Mouse (Mus musculus) urinary bladder, adult 18-20 months (tissue): ENCODE measurements around the gene Faim2.

ENCODE experiments used
- DNase-seq, 2 experiments: peaks; one replicate each; pipeline ENCODE4 v3.0.0; 2022; ENCODE audit warnings: low spot score in 2 of 2, mixed read lengths in 2 of 2

Gene Faim2

GRCm38 (mm10) chr15:99509840-99510239 lies 18.1 kb downstream of the Faim2 start:
- no peak for DNase-seq

DNA sequence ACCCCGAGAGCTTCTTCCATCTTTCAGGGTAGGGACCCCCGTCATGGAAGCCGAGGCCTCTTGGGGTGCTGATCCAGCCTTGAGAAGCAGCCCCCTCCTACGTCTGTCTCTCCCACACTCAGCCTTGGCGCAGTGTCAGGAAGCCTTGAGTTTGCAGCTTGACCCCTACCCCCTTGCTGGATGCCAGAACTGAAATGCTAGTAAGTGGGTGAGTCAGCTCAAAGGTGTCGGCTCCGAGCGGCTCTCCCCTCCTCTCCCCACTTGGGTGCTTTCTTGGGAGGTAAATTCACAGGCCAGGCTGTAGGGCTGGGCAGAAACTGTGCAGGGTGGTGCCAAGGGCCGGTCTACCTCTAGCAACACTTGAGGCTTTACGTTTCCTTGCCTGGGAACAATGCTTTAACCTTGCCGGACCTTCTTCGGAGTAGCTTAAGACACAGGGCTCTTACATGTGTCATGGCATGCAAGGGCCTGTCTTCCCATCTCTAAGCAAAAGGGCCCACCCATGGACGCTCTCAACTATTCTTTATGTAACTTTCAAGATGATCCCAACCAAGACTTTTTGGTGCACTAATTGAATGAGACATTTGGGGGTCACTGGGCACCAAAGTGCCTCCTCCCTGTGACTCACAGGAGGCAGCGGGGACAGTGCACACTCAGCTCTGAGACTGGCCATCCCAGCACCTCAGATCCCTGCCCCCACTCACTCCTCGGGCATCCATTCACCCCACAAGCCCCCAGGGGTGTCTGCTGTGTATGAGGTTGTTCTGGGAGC lies 22.5 kb downstream of the Faim2 start:
- no peak for DNase-seq

GRCm38 (mm10) chr15:99503256-99503655 lies 24.7 kb downstream of the Faim2 start:
- DNase-seq: no peak

- no peak for DNase-seq
These were observed 25.6 kb downstream of the Faim2 start for GRCm38 (mm10) chr15:99502311-99502831.

GRCm38 (mm10) chr15:99501292-99502260 lies 26.4 kb downstream of the Faim2 start:
- no peak for DNase-seq

DNA sequence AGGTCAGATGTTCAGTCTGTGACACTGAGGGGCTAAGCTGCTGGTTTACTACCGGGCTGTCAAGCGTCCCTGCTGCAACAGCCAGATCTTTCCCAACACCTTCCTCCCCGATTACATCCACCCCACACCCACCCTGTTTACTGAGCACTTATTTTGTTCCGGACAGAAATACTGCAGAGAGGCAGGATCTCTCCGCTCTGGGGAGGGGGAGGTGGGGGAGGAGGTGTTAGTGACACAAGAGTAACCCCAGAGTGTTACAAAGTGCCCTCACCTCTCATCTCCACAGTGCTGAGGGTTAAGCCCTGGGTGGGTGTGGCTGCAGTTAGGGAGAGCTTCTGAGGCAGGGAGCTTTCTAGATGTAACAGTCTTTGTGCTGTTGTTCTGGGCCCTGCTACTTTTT lies 27.6 kb downstream of the Faim2 start:
- DNase-seq: no peak

- no peak for DNase-seq
These were observed 28.2 kb downstream of the Faim2 start for GRCm38 (mm10) chr15:99499726-99500125.

GRCm38 (mm10) chr15:99498781-99499180 lies 29.2 kb downstream of the Faim2 start:
- DNase-seq: peak; percentile 35 to 45

- no peak for DNase-seq
These were observed 29.6 kb downstream of the Faim2 start for GRCm38 (mm10) chr15:99498356-99498755.

GRCm38 (mm10) chr15:99497527-99498242 lies 30.3 kb downstream of the Faim2 start:
- DNase-seq: no peak

GRCm38 (mm10) chr15:99497061-99497460 lies 30.9 kb downstream of the Faim2 start:
- no peak for DNase-seq

- no peak for DNase-seq
These were observed 43.2 kb downstream of the Faim2 start for GRCm38 (mm10) chr15:99484745-99485144.

- DNase-seq: no peak
These were observed 52.2 kb downstream of the Faim2 start for GRCm38 (mm10) chr15:99475814-99476213.

DNA sequence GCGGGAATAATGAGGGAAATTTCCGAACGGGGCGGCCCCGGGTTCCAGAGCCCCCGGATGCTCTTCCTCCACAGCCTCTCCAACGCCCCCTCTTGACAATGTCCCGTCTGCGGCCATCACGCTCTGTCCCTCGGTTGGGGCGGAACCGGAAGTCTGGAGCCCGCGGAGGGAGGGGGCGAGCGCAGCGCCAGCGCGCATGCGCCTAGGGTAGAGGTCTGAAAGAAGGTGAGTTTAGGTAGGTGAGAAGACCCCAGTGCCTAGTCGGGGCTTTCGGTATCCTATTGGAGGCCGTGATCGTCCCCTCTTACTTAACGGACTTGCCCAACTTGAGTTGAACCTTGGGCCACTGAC lies 53.4 kb downstream of the Faim2 start, which contains the start of gene Bcdin3d:
Gene Bcdin3d (minus strand): TSS at position 155 of the 351 bp plus-strand sequence.
- peak; percentile 79 to 81 for DNase-seq

- DNase-seq: peak in 1 of 2 experiments; percentile 39
These were observed 54.0 kb downstream of the Faim2 start for GRCm38 (mm10) chr15:99473801-99474575.

- DNase-seq: no peak
These were observed 55.0 kb downstream of the Faim2 start for GRCm38 (mm10) chr15:99472972-99473371.

DNA sequence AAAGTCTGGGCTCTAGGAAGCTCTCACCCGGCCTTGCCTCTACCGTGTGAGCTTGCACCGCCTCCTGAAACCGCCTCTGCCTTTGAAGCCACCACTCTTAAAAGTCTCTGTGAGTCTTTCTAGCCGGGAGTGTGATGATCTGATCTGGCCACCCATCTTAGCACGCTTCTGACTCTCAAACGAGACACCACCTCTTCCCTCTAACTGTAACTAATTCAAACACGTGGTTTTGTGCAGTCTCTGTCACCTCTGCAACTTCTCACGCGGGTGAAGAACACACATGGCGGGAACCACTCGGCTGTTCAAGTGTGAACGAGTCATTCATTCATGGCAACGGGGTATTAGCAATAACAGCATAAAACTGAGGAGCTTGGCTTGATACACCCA lies 56.3 kb downstream of the Faim2 start:
- DNase-seq: no peak

- no peak for DNase-seq
These were observed 56.8 kb downstream of the Faim2 start for GRCm38 (mm10) chr15:99470971-99471676.

GRCm38 (mm10) chr15:99470224-99470761 lies 57.7 kb downstream of the Faim2 start:
- DNase-seq: no peak

GRCm38 (mm10) chr15:99469736-99470135 lies 58.2 kb downstream of the Faim2 start:
- no peak for DNase-seq
